Mouse (Mus musculus): ENCODE results near the gene Hdac4.

DNA sequence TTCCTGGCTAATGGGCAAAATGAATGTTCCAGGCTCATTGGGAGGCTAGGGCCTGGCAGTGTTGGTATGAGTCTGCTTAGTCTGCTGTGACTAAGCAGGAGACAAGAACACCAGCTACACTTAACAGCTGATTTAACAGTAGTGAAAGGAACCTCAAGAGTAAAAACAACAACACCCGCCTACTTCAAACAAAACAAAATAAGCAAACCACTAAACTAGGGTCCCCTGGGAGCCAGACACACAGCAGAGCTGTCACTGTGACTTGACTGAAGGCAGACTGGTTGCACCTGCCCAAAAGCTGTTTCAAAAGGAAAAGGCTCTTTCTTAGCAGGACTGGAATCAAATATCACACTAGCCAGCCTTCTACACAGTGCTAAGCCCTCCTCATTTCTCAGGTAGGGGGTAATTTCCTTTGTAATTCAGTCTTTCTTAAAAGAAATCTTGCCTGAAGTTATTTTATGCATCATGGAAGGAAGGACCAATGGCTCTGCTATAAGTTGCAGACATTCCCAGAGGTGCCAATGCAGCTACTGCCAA, 109.2 kb downstream of the Hdac4 start:
- TF ChIP-seq CTCF (IDR thresholded peaks at IDR 0.05; ENCODE audit: insufficient read depth, low read length): no peak
- TF ChIP-seq POLR2A (IDR thresholded peaks at IDR 0.05; ENCODE audit: borderline replicate concordance, extremely low read depth, low read depth, low read length): no peak
